Mouse (Mus musculus) forebrain, postnatal 0 days (tissue): Measurements from ENCODE around the gene Plekho1. TPM values are rescaled to one million over a fixed set of nuclear protein-coding genes. Genes with fewer than 3 reads are reported as not detected.

Source experiments
- ATAC-seq: fragments of 200-750 bp; cut with Nextera tagmentation; 2 replicates; pipeline ENCODE4 v1.8.0; 2017; ENCODE audit warnings: mild to moderate bottlenecking, moderate library complexity
- DNase-seq: peaks from one replicate; pipeline ENCODE4 v3.0.0-alpha.2; 2015
- H3K27ac ChIP-seq: fragments of 300-500 bp; sonication (generic); 2 replicates; pipeline ENCODE4 v1.5.1; 2014; ENCODE audit warnings: low read depth, mild to moderate bottlenecking, antibody characterized with exemption, low read length, moderate library complexity, mixed read lengths
- H3K27me3 ChIP-seq: fragments of 300-500 bp; sonication (generic); 2 replicates; pipeline ENCODE4 v1.6.1; 2014; ENCODE audit warnings: mild to moderate bottlenecking, low read length, mixed read lengths; ENCODE audit not compliant: insufficient read depth
- H3K36me3 ChIP-seq: fragments of 300-500 bp; sonication (generic); 2 replicates; pipeline ENCODE4 v1.6.1; 2014; ENCODE audit warnings: mild to moderate bottlenecking, moderate library complexity; ENCODE audit not compliant: insufficient read depth
- H3K4me1 ChIP-seq: fragments of 300-500 bp; sonication (generic); 2 replicates; pipeline ENCODE4 v1.6.1; 2014; ENCODE audit warnings: antibody characterized with exemption; ENCODE audit not compliant: insufficient read depth
- H3K4me2 ChIP-seq: fragments of 300-500 bp; sonication (generic); 2 replicates; pipeline ENCODE4 v1.6.1; 2014; ENCODE audit warnings: low read depth, mild to moderate bottlenecking, moderate library complexity
- H3K4me3 ChIP-seq: fragments of 300-500 bp; sonication (generic); 2 replicates; pipeline ENCODE4 v1.5.1; 2014; ENCODE audit warnings: low read depth, low read length, mixed read lengths
- H3K9ac ChIP-seq: fragments of 300-500 bp; sonication (generic); 2 replicates; pipeline ENCODE4 v1.6.1; 2014; ENCODE audit warnings: mild to moderate bottlenecking
- H3K9me3 ChIP-seq: fragments of 300-500 bp; sonication (generic); 2 replicates; pipeline ENCODE4 v1.6.1; 2016; ENCODE audit warnings: low read length
- CTCF ChIP-seq: sonication (generic); IDR thresholded peaks from 2 replicates; pipeline ENCODE4 v1.5.1; 2016; ENCODE audit warnings: antibody characterized with exemption, control low read depth, low read depth
- WGBS: fragments of 180-500 bp; shearing (Covaris S2); extraction: QIAGEN DNeasy Blood & Tissue Kit; methylation state at CpG from one replicate; pipeline ENCODE4 v1.1.7; 2014; 5-methylcytosine and 5-hydroxymethylcytosine counted together
- polyA plus RNA-seq: library from polyadenylated mRNA; unstranded; fragments of >200 nt; fragmentation: Nextera tagmentation; extraction: Ambion mirVana; gene quantifications from 2 replicates; pipeline ENCODE4 v1.2.1, GENCODE M21; 2015
- total RNA-seq: library from RNA; depleted of rRNA; stranded (reverse); fragments of >200 nt; gene quantifications from 2 replicates; pipeline ENCODE4 v1.2.3, GENCODE M21; 2014

The Plekho1 gene
- total and polyA plus RNA-seq, 2 experiments from 2014 or later, result 51.8 to 93.5 TPM

DNA sequence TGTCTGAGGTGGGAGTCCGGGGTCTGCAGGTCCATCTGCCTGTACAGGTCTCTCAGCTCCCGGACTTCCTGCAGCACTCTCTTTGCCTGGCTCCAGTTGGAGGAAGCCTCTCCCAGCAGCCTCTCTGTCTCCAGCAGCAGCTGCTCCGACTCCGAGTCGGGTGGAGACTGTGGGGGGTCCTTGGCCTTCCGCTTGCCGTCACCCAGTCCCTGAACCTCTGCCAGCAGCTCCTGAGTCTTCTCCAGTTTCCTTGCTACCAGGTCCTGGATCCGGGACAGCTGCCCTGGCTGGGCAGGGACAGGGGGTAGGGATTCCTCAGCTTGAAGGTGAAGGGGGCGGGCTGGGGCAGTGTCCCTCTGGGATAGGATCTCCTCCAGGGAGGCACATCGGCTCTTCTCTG is 6.8 kb downstream of the Plekho1 start:
- no peak for TF ChIP-seq CTCF
- Histone ChIP-seq H3K27ac (0 out of 2 replicates have a peak overlapping the region, but pooled peaks have one; percentile 15), H3K4me3 (no peak overlapping the region), H3K36me3 (peaks cover 52% of the 10 kb centered on the region), H3K4me1 (peaks cover 28% of the 10 kb centered on the region), H3K9ac (no peak overlapping the region), H3K9me3 (no peaks in the 10 kb centered on the region), H3K27me3 (no peaks in the 10 kb centered on the region), H3K4me2 (no peak overlapping the region)
- 39% methylated on average over 10 of the region's 10 CpGs for WGBS
- DNase-seq (no peak), ATAC-seq (no peak)

DNA sequence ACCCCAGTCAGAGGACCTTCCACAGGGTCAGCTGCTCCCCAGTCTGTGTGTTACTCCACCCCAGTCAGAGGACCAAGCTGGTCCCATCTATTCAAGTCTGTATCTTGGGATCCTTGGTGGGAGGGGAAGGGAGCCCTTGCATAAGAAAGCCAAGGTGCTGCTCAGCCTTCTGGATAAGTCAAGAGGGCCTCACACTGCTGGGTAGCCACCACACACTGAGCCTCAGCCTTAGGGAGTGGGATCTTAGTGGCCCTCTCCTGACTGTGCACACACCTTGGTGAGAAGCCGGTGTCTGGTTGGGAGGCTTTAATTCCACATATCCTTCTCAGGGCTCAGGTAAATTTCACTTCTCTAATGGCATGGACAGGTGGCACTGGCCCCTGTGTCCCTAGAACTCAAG is 7.7 kb downstream of the Plekho1 start:
- Histone ChIP-seq H3K4me3 (no peak overlapping the region), H3K27ac (no peak overlapping the region), H3K27me3 (no peaks in the 10 kb centered on the region), H3K4me2 (no peak overlapping the region), H3K9ac (no peak overlapping the region), H3K36me3 (peaks cover 52% of the 10 kb centered on the region), H3K9me3 (no peaks in the 10 kb centered on the region), H3K4me1 (peaks cover 21% of the 10 kb centered on the region)
- TF ChIP-seq CTCF, result no peak
- DNase-seq (no peak), ATAC-seq (no peak)
- WGBS, result 100% methylated on average over 1 of the region's 1 CpGs

DNA sequence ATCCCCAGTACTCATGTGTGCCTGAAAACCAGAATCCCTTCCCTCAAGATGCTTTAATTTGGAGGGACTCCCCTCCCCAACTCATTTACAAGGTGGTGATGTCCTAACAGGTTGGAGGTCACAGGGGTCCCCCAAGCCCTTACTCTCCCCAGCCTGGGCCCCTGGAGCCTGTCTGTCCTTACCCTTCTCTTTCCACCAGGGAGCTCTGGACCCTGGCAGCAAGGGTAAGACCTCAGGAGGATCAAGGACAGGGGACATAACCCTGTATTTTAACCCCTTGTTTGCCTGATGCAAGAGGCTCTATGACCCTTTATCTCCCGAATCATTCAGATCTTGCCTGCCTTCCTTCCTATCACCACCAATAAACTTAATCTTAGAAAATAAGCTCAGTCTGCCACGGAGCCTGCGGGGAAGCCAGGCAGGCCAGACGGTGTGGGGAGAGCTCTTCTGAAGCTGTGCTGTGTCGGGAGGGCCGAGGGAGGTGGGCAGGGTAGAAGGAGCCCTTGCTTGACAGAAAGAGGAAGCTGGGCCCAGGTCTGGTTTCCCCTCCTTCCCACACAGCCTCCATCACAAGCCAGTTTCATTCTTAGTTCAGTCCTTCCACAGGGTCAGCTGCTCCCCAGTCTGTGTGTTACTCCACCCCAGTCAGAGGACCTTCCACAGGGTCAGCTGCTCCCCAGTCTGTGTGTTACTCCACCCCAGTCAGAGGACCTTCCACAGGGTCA is 8.3 kb downstream of the Plekho1 start:
- H3K4me3 ChIP-seq, result no peak overlapping the region
- peaks cover 21% of the 10 kb centered on the region for H3K4me1 ChIP-seq
- DNase-seq (no peak), ATAC-seq (no peak)
- no peak for TF ChIP-seq CTCF
- H3K27me3 ChIP-seq, result no peaks in the 10 kb centered on the region
- 0 out of 2 replicates have a peak overlapping the region, but pooled peaks have one; percentile 90 for H3K27ac ChIP-seq
- 71% methylated on average over 6 of the region's 6 CpGs for WGBS
- H3K9ac ChIP-seq, result no peak overlapping the region
- H3K36me3 ChIP-seq, result peaks cover 52% of the 10 kb centered on the region
- no peak overlapping the region for H3K4me2 ChIP-seq
- H3K9me3 ChIP-seq, result no peaks in the 10 kb centered on the region

DNA sequence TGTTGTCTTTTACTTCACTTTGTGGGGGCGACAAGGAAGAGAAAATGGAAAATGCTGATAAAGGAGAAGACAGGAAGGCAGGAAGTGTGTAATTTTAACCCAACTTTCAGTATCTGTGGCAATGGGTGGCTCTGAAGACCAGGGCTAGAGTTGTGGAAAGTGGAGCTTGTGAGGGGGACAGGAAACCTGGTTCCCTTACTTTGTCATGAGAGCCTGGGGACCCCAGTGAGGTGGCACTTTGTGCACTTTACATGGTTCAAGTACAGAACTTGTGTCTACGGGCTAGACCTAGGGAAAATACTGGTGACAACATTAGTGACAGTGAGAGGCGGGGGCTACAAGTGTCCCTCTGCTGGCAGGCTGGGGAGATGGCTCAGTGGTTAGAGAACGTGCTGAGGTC is 8.8 kb downstream of the Plekho1 start:
- ATAC-seq, result no peak
- WGBS, result 68% methylated on average over 4 of the region's 4 CpGs
- peaks cover 47% of the 10 kb centered on the region for H3K36me3 ChIP-seq
- H3K9me3 ChIP-seq, result no peaks in the 10 kb centered on the region
- H3K4me1 ChIP-seq, result peaks cover 21% of the 10 kb centered on the region
- no peak overlapping the region for H3K9ac ChIP-seq
- DNase-seq, result no peak
- H3K4me2 ChIP-seq, result no peak overlapping the region
- peak overlapping the region; percentile 90 for H3K27ac ChIP-seq
- TF ChIP-seq CTCF, result no peak
- no peaks in the 10 kb centered on the region for H3K27me3 ChIP-seq
- H3K4me3 ChIP-seq, result no peak overlapping the region

DNA sequence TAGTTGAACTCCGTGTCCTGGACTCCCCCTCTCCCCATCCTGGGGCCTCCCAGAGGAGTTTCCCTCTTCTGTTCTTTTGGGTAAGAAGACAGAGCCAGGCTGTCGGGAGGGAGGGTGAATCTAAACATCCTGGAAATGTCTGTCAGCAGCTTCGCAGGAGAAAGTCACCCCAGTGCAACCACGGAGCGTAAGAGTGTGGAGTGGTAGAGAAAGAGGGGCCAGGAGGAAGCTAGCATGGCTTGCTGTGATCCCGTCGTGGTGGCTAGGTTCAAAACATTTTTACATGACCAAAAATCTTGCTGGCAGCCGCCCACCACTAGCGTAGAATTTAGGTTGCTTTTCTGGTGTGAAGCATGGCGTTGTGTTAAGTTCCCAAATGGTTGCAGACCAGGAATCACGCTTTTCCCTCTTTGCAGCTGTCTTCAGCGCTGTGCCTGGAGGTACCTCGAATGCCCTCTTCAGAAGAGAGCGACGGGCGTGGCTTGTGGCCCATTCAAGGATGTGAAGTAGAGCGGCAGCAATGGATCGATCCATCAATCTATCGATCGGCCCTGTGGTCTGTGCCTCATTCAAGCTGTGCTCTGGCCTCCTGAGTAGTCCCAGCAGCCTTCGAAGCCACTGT is 9.7 kb downstream of the Plekho1 start:
- H3K4me3 ChIP-seq, result peak overlapping the region; percentile 17; the same call in 1 of the 2 replicates
- peak overlapping the region; percentile 90 for H3K27ac ChIP-seq
- peak overlapping the region; percentile 35 for H3K4me2 ChIP-seq
- WGBS, result 4% methylated on average over 21 of the region's 21 CpGs
- peaks cover 39% of the 10 kb centered on the region for H3K36me3 ChIP-seq
- H3K27me3 ChIP-seq, result no peaks in the 10 kb centered on the region
- DNase-seq (peak; percentile 80), ATAC-seq (peak; percentile 67)
- no peaks in the 10 kb centered on the region for H3K9me3 ChIP-seq
- peak overlapping the region; percentile 57 for H3K9ac ChIP-seq
- peaks cover 21% of the 10 kb centered on the region for H3K4me1 ChIP-seq
- TF ChIP-seq CTCF, result no peak

DNA sequence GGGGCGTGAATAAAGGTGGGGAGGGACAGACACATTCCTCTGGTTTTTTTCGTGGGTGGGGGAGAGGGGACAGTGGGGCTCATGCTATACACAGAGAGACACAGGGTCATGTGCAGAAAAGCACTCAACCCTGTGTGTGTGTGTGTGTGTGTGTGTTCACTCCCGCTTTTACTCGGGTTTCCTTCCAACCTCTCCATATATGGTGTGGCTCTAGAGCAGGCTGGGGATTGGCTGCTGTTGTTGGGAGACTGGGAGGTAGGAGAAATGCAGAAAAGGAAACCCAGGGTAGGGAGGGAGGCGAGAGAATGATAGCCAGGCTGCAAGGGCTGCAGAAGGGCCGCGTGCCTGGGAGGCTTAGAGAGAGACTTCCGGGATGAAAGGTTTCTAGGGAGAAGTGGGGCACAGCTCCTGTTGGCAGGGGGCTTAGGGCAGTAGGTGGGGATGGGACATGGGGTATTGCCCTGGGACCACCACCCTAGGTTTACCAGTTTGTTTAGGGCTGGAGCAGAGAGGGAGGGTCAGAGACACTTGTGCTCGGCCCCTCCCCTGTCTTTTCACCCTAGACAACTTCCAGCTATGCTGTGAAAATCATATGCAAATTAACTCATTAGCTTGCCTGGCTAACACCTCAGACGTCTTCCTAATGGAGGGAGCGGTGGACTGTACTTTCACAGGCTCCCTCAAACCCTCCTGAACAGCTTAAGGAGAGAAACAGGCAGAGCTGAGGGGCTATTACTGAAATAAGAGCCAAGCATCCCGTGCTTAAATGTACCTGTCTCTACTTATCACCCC is 10.4 kb downstream of the Plekho1 start:
- Histone ChIP-seq H3K9ac (peak overlapping the region; percentile 57), H3K4me2 (peak overlapping the region; percentile 35), H3K27me3 (no peaks in the 10 kb centered on the region), H3K27ac (peak overlapping the region; percentile 90), H3K4me3 (no peak overlapping the region), H3K36me3 (peaks cover 32% of the 10 kb centered on the region), H3K4me1 (peaks cover 21% of the 10 kb centered on the region), H3K9me3 (no peaks in the 10 kb centered on the region)
- peak; percentile 86 for DNase-seq
- ATAC-seq, result peak; percentile 96
- TF ChIP-seq CTCF, result no peak
- WGBS, result 3% methylated on average over 12 of the region's 12 CpGs
